Mouse (Mus musculus): ENCODE data around the gene Ptprb. TPM values are rescaled to one million over a fixed set of nuclear protein-coding genes. Genes with fewer than 3 reads are reported as not detected.
A peak's percentile ranks its signal among the peaks of the same experiment; 100 is the strongest.

The Ptprb gene
- total and polyA plus RNA-seq, 2 experiments from 2014 or later, result 2.3 to 9.8 TPM

DNA sequence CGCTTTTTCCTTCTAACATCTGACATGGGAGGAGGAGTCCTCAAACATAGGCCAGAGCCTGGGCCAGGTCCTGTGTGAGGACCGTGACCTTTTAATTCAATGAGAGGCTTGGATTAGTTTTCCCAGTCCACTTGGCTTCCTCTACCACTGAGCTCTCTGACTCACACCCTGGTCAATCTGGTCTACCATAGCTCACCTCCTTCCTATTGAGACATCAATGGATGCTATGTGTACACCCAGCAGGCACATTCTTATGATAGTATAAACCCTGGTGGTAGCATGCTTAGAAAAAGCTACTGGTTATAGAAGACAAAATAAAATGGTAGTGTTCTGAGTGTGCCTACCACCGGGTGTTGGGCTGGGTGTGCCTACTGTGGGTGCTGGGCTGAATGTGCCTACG is 21.1 kb downstream of the Ptprb start:
- Histone ChIP-seq H3K9ac (no peak overlapping the region), H3K36me3 (ENCODE audit: insufficient read depth) (no peaks in the 10 kb centered on the region), H3K4me3 (ENCODE audit: low read depth, low read length) (no peak overlapping the region), H3K9me3 (ENCODE audit: low read length) (no peaks in the 10 kb centered on the region), H3K4me1 (ENCODE audit: insufficient read depth) (no peaks in the 10 kb centered on the region), H3K27me3 (ENCODE audit: insufficient read depth, low read length) (peaks cover 9% of the 10 kb centered on the region), H3K4me2 (ENCODE audit: low read depth) (no peak overlapping the region), H3K27ac (ENCODE audit: low read depth, low read length) (no peak overlapping the region)
- ATAC-seq (no peak), DNase-seq (no peak)
- no peak for TF ChIP-seq CTCF (IDR thresholded peaks at IDR 0.05; ENCODE audit: low read depth)
- WGBS, result 87% methylated on average over 4 of the region's 4 CpGs

DNA sequence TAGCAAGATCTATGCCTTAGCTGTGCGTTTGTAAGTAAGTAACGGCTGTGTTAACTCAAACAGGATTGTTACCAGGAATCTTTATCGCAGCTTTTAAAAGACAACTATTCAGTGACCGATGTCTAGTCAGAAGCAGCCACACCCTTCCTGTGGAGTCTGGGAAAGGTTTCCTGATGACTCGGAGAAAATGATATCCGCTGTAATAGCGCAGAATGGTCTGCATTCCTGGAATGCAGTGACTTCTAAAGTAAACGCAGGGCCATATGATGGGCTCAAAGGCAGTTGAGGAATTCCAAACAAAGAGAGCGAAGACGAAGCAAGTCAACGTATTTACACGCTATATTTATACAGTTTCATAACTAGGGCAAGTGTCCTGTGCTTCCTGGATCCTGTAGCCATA is 22.5 kb downstream of the Ptprb start:
- H3K9ac ChIP-seq, result no peak overlapping the region
- no peak overlapping the region for H3K4me3 ChIP-seq (ENCODE audit: low read depth, low read length)
- no peaks in the 10 kb centered on the region for H3K36me3 ChIP-seq (ENCODE audit: insufficient read depth)
- 86% methylated on average over 12 of the region's 12 CpGs for WGBS
- H3K9me3 ChIP-seq (ENCODE audit: low read length), result no peaks in the 10 kb centered on the region
- H3K4me2 ChIP-seq (ENCODE audit: low read depth), result no peak overlapping the region
- H3K4me1 ChIP-seq (ENCODE audit: insufficient read depth), result no peaks in the 10 kb centered on the region
- DNase-seq, result no peak
- H3K27ac ChIP-seq (ENCODE audit: low read depth, low read length), result no peak overlapping the region
- no peak for TF ChIP-seq CTCF (IDR thresholded peaks at IDR 0.05; ENCODE audit: low read depth)
- no peak for ATAC-seq
- peaks cover 14% of the 10 kb centered on the region for H3K27me3 ChIP-seq (ENCODE audit: insufficient read depth, low read length)

DNA sequence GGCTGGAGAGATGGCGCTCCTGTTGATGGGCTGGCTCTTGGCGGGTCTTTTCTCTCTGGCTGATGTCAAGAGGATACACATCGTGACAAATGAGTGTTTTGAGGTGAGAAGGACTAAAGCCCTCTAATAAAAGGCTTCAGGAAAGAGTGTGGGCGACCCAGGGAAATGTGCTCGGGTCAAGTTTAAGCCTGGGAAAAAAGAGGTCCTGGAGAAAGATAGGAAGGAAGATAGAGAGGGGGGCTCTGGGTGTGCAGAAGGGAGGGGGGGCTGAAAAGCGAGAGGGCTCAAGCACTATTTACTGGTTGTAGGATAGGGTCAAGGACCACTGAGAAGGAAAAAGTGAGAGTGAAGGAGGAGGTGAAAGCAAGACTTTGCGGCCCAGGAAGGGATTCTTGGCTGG is 25.5 kb downstream of the Ptprb start:
- TF ChIP-seq CTCF (IDR thresholded peaks at IDR 0.05; ENCODE audit: low read depth), result no peak
- ATAC-seq (no peak), DNase-seq (no peak)
- peak overlapping the region; percentile 44 for H3K4me3 ChIP-seq (ENCODE audit: low read depth, low read length)
- H3K9ac ChIP-seq, result peak overlapping the region; percentile 41; the same call in 1 of the 2 replicates
- WGBS, result 14% methylated on average over 7 of the region's 7 CpGs
- H3K9me3 ChIP-seq (ENCODE audit: low read length), result no peaks in the 10 kb centered on the region
- H3K4me2 ChIP-seq (ENCODE audit: low read depth), result peak overlapping the region; percentile 89
- H3K27me3 ChIP-seq (ENCODE audit: insufficient read depth, low read length), result peaks cover 14% of the 10 kb centered on the region
- H3K27ac ChIP-seq (ENCODE audit: low read depth, low read length), result no peak overlapping the region
- H3K4me1 ChIP-seq (ENCODE audit: insufficient read depth), result no peaks in the 10 kb centered on the region
- no peaks in the 10 kb centered on the region for H3K36me3 ChIP-seq (ENCODE audit: insufficient read depth)

DNA sequence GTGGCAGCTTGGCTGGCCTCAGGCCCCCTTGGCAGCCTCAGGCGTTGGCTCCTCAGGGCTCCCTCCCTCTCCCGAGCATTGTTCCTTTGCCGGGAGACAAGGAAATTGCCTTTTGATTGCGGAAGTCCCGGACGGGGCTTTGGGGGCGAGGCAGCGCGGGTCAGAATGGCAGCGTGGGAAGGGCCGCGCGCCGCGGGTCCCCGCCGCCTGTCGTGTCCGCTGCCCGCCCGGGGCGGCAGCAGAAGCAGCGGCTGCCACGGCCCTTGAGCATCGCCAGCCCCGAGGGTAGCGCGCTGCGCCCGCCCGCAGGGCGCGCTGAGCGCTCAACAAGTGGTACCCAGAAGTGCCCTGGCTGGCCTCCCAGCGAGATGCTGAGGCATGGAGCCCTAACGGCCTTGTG is 25.9 kb downstream of the Ptprb start:
- DNase-seq (peak; percentile 18), ATAC-seq (peak; percentile 55)

DNA sequence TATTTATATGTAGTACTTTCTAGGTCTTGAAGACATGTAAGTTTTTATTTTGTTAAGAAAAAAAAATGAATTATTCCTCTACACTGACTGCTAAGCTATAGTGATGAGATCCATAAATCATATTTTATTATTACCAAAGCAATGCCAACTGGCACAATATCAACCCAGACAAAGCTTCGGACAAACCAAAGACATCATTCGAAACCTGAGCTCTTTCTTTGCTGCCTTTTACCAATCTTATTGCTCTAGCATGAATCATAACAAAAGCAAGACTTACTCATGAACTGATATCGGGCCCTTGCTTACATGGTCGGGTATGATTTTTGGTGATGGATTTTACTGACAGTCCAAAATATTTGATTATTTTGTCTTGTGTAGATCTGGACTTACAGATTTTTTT is 29.0 kb downstream of the Ptprb start:
- no peak overlapping the region for H3K4me2 ChIP-seq (ENCODE audit: low read depth)
- H3K9me3 ChIP-seq (ENCODE audit: low read length), result no peaks in the 10 kb centered on the region
- no peak overlapping the region for H3K4me3 ChIP-seq (ENCODE audit: low read depth, low read length)
- no peaks in the 10 kb centered on the region for H3K36me3 ChIP-seq (ENCODE audit: insufficient read depth)
- WGBS, result 92% methylated on average over 4 of the region's 4 CpGs
- H3K27ac ChIP-seq (ENCODE audit: low read depth, low read length), result no peak overlapping the region
- ATAC-seq, result no peak
- no peak for DNase-seq
- TF ChIP-seq CTCF (IDR thresholded peaks at IDR 0.05; ENCODE audit: low read depth), result no peak
- no peaks in the 10 kb centered on the region for H3K4me1 ChIP-seq (ENCODE audit: insufficient read depth)
- H3K9ac ChIP-seq, result no peak overlapping the region
- H3K27me3 ChIP-seq (ENCODE audit: insufficient read depth, low read length), result peaks cover 14% of the 10 kb centered on the region

More for the DNA sequence above, 25.9 kb downstream of the Ptprb start:
- peak overlapping the region; percentile 44 for H3K4me3 ChIP-seq (ENCODE audit: low read depth, low read length)
- no peaks in the 10 kb centered on the region for H3K36me3 ChIP-seq (ENCODE audit: insufficient read depth)
- H3K9ac ChIP-seq, result peak overlapping the region; percentile 41
- WGBS, result 0% methylated on average over 30 of the region's 36 CpGs
- TF ChIP-seq CTCF (IDR thresholded peaks at IDR 0.05; ENCODE audit: low read depth), result no peak
- H3K27me3 ChIP-seq (ENCODE audit: insufficient read depth, low read length), result peaks cover 14% of the 10 kb centered on the region
- no peak overlapping the region for H3K27ac ChIP-seq (ENCODE audit: low read depth, low read length)
- H3K4me1 ChIP-seq (ENCODE audit: insufficient read depth), result no peaks in the 10 kb centered on the region
- no peaks in the 10 kb centered on the region for H3K9me3 ChIP-seq (ENCODE audit: low read length)
- H3K4me2 ChIP-seq (ENCODE audit: low read depth), result peak overlapping the region; percentile 89

DNA sequence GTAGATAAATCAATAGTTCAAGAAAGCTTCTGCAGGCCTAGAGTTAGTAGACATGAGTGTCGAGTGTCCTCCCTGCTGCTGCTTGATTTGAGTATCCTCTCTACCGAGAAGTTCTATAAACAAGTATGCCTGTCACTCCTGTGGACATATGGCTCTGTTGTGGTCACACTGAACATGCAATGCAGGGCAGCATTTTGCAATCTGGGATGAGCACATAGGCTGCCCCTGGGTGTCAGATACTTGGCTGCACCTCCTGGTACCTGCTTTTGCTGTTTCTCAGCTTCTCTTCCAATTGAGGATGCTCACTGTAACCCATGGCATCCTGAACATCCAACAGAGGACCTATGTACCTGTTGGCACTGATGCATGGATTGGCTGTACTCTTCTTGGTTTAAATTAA is 34.1 kb downstream of the Ptprb start:
- no peak overlapping the region for H3K27ac ChIP-seq (ENCODE audit: low read depth, low read length)
- ATAC-seq (no peak), DNase-seq (no peak)
- no peak for TF ChIP-seq CTCF (IDR thresholded peaks at IDR 0.05; ENCODE audit: low read depth)
- H3K4me1 ChIP-seq (ENCODE audit: insufficient read depth), result no peaks in the 10 kb centered on the region
- no peak overlapping the region for H3K9ac ChIP-seq
- H3K27me3 ChIP-seq (ENCODE audit: insufficient read depth, low read length), result no peaks in the 10 kb centered on the region
- no peak overlapping the region for H3K4me3 ChIP-seq (ENCODE audit: low read depth, low read length)
- no peaks in the 10 kb centered on the region for H3K36me3 ChIP-seq (ENCODE audit: insufficient read depth)
- H3K4me2 ChIP-seq (ENCODE audit: low read depth), result no peak overlapping the region
- 86% methylated on average over 2 of the region's 2 CpGs for WGBS
- H3K9me3 ChIP-seq (ENCODE audit: low read length), result no peaks in the 10 kb centered on the region

DNA sequence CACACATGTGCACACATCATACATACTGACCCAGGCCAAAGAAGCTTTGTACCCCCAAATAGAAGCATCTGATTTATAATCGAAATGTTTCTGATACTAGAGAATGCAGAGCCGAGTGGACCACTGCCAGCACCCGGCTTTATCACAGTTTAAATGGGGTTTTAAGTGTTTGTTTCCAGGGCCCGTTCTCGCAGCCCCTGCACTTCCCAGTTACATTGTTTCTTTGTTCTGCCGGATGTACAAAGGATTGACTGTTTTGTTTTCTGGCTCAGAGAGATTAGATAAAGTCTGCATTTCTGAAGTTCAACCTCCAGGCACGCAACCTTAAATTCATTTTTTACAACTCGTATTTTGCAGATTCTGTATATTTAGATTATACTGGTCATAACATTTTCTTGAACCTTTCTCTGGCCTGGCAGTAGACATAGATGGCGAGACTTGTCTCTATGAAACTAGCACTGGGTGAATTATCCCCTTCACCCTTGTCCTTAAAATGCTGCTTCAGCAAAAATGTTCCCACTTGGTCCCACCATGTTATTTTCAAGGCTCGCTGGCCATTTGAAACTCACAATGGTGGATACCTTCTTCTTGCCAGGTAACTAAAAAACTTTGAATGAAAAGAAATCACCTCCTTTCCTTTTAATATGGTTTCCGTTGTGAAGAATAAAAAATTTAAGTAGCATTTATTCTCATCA is 35.3 kb downstream of the Ptprb start:
- H3K4me3 ChIP-seq (ENCODE audit: low read depth, low read length), result no peak overlapping the region
- 44% methylated on average over 11 of the region's 11 CpGs for WGBS
- no peak for ATAC-seq
- H3K4me1 ChIP-seq (ENCODE audit: insufficient read depth), result no peaks in the 10 kb centered on the region
- H3K9me3 ChIP-seq (ENCODE audit: low read length), result no peaks in the 10 kb centered on the region
- H3K27ac ChIP-seq (ENCODE audit: low read depth, low read length), result no peak overlapping the region
- H3K27me3 ChIP-seq (ENCODE audit: insufficient read depth, low read length), result no peaks in the 10 kb centered on the region
- TF ChIP-seq CTCF (IDR thresholded peaks at IDR 0.05; ENCODE audit: low read depth), result no peak
- no peak overlapping the region for H3K9ac ChIP-seq
- H3K4me2 ChIP-seq (ENCODE audit: low read depth), result no peak overlapping the region
- H3K36me3 ChIP-seq (ENCODE audit: insufficient read depth), result no peaks in the 10 kb centered on the region
- DNase-seq, result no peak

Measured in forebrain, postnatal 0 days (tissue).